Mouse (Mus musculus) CH12.LX (cell line): Measurements from ENCODE around the gene Arrdc3. TPM values are rescaled to one million over a fixed set of nuclear protein-coding genes. Genes with fewer than 3 reads are reported as not detected.

Experiments used
- DNase-seq: peaks from one replicate; pipeline ENCODE4 v3.0.0-alpha.2; 2013; ENCODE audit errors: extremely low read depth
- H3K27ac ChIP-seq: 2 replicates; pipeline ENCODE4 v1.5.1; 2012; ENCODE audit warnings: low read depth, mild to moderate bottlenecking, control low read depth, moderate library complexity; ENCODE audit not compliant: insufficient read depth
- H3K27me3 ChIP-seq: replicated peaks from 2 replicates; pipeline ENCODE3; 2012; ENCODE audit warnings: inconsistent platforms
- H3K36me3 ChIP-seq, 2 experiments: replicated peaks in 1 of 2; 2 replicates each; pipeline versions ENCODE3 to v1.6.1; 2012; ENCODE audit warnings: inconsistent platforms in 1 of 2, low read length in 1 of 2, mild to moderate bottlenecking in 1 of 2, mixed read lengths in 1 of 2, moderate library complexity in 1 of 2; ENCODE audit not compliant: control insufficient read depth in 1 of 2, insufficient read depth in 1 of 2
- H3K4me1 ChIP-seq, 2 experiments: 2 replicates each; pipeline ENCODE4 v1.6.1; 2012; ENCODE audit warnings: inconsistent platforms in 1 of 2, moderate library complexity in 1 of 2; ENCODE audit not compliant: insufficient read depth in 2 of 2, control insufficient read depth in 1 of 2
- H3K4me2 ChIP-seq: 2 replicates; pipeline ENCODE4 v1.6.1; 2012; ENCODE audit warnings: low read depth, mild to moderate bottlenecking, control low read depth; ENCODE audit not compliant: poor library complexity, insufficient read depth, severe bottlenecking
- H3K4me3 ChIP-seq, 3 experiments: fragments of 150-350 bp in 1 of 3; sonication (generic) in 1 of 3; replicated peaks in 1 of 3; 2 replicates each; pipeline versions ENCODE3 to v1.5.1; 2011 to 2012; ENCODE audit warnings: low read depth in 2 of 3, low read length in 2 of 3, mild to moderate bottlenecking in 2 of 3, moderate library complexity in 2 of 3, control low read depth in 1 of 3, improper control_type of control experiment in 1 of 3, inconsistent platforms in 1 of 3, mixed read lengths in 1 of 3; ENCODE audit not compliant: poor library complexity in 1 of 3
- H3K79me2 ChIP-seq: replicated peaks from 2 replicates; pipeline ENCODE4 v1.6.1; 2012; ENCODE audit warnings: mild to moderate bottlenecking, moderate library complexity; ENCODE audit not compliant: control insufficient read depth, poor library complexity, insufficient read depth, severe bottlenecking; ENCODE audit errors: extremely low read depth
- H3K9ac ChIP-seq: 2 replicates; pipeline ENCODE4 v1.6.1; 2012; ENCODE audit warnings: low read depth, mild to moderate bottlenecking, control low read depth, moderate library complexity; ENCODE audit not compliant: insufficient read depth
- H3K9me3 ChIP-seq: replicated peaks from 2 replicates; pipeline ENCODE3; 2012; ENCODE audit warnings: low read length, inconsistent platforms, mixed read lengths
- BHLHE40 ChIP-seq: IDR thresholded peaks from 2 replicates; pipeline ENCODE4 v1.6.1; 2011; ENCODE audit warnings: mild to moderate bottlenecking, low read depth, low read length, improper control_type of control experiment
- CHD1 ChIP-seq: IDR thresholded peaks from 2 replicates; pipeline ENCODE4 v1.6.1; 2012; ENCODE audit warnings: low read depth, low read length, improper control_type of control experiment, inconsistent platforms
- CHD2 ChIP-seq: IDR thresholded peaks from 2 replicates; pipeline ENCODE4 v1.6.1; 2011; ENCODE audit warnings: low read length, improper control_type of control experiment
- CTCF ChIP-seq, 2 experiments: IDR thresholded peaks in 1 of 2; conservative IDR thresholded peaks in 1 of 2; 2 replicates each; pipeline ENCODE4 v1.5.1; 2011 to 2012; ENCODE audit warnings: low read depth in 2 of 2, low read length in 2 of 2, improper control_type of control experiment in 1 of 2, inconsistent platforms in 1 of 2, mild to moderate bottlenecking in 1 of 2, moderate library complexity in 1 of 2
- E2F4 ChIP-seq: IDR thresholded peaks from 2 replicates; pipeline ENCODE4 v1.6.1; 2011; ENCODE audit warnings: low read depth, low read length, improper control_type of control experiment; ENCODE audit not compliant: insufficient replicate concordance
- ETS1 ChIP-seq: conservative IDR thresholded peaks from 2 replicates; pipeline ENCODE4 v1.6.1; 2012; ENCODE audit warnings: low read depth, mild to moderate bottlenecking, inconsistent platforms, low read length, improper control_type of control experiment, moderate library complexity
- GABPA ChIP-seq: IDR thresholded peaks from 2 replicates; pipeline ENCODE4 v1.6.1; 2012; ENCODE audit warnings: low read depth, low read length, improper control_type of control experiment, inconsistent platforms; ENCODE audit not compliant: insufficient replicate concordance
- KAT2A ChIP-seq: IDR thresholded peaks from 2 replicates; pipeline ENCODE4 v1.6.1; 2012; ENCODE audit warnings: low read length, improper control_type of control experiment, inconsistent platforms; ENCODE audit not compliant: insufficient replicate concordance
- MAFK ChIP-seq: IDR thresholded peaks from 2 replicates; pipeline ENCODE4 v1.6.1; 2011; ENCODE audit warnings: low read length, improper control_type of control experiment; ENCODE audit not compliant: insufficient replicate concordance
- MAX ChIP-seq: IDR thresholded peaks from 2 replicates; pipeline ENCODE4 v1.6.1; 2011; ENCODE audit warnings: low read length, improper control_type of control experiment
- MAZ ChIP-seq: IDR thresholded peaks from 2 replicates; pipeline ENCODE4 v1.6.1; 2012; ENCODE audit warnings: low read depth, mild to moderate bottlenecking, inconsistent platforms, low read length, improper control_type of control experiment, moderate library complexity
- MYC ChIP-seq: IDR thresholded peaks from 2 replicates; pipeline ENCODE4 v1.6.1; 2011; ENCODE audit warnings: low read depth, mild to moderate bottlenecking, improper control_type of control experiment, low read length
- NELFE ChIP-seq: IDR thresholded peaks from 2 replicates; pipeline ENCODE4 v1.6.1; 2011; ENCODE audit warnings: low read depth, low read length, improper control_type of control experiment
- POLR2AphosphoS2 ChIP-seq: IDR thresholded peaks from 2 replicates; pipeline ENCODE4 v1.6.1; 2011; ENCODE audit warnings: low read depth, low read length, improper control_type of control experiment
- RAD21 ChIP-seq: IDR thresholded peaks from 2 replicates; pipeline ENCODE4 v1.6.1; 2011; ENCODE audit warnings: low read depth, mild to moderate bottlenecking, low read length, improper control_type of control experiment, moderate library complexity
- RCOR1 ChIP-seq: conservative IDR thresholded peaks from 2 replicates; pipeline ENCODE4 v1.6.1; 2012; ENCODE audit warnings: low read depth, mild to moderate bottlenecking, inconsistent platforms, low read length, improper control_type of control experiment
- SIN3A ChIP-seq: IDR thresholded peaks from 2 replicates; pipeline ENCODE4 v1.6.1; 2012; ENCODE audit warnings: low read length, improper control_type of control experiment, inconsistent platforms
- SMC3 ChIP-seq: IDR thresholded peaks from 2 replicates; pipeline ENCODE4 v1.6.1; 2011; ENCODE audit warnings: low read depth, low read length, improper control_type of control experiment
- TBP ChIP-seq: conservative IDR thresholded peaks from 2 replicates; pipeline ENCODE4 v1.6.1; 2011; ENCODE audit warnings: low read depth, low read length, improper control_type of control experiment
- TCF12 ChIP-seq: IDR thresholded peaks from 2 replicates; pipeline ENCODE4 v1.6.1; 2014; ENCODE audit warnings: low read depth, mild to moderate bottlenecking, inconsistent platforms, low read length, improper control_type of control experiment
- USF1 ChIP-seq: IDR thresholded peaks from 2 replicates; pipeline ENCODE4 v1.6.1; 2014; ENCODE audit warnings: low read depth, mild to moderate bottlenecking, inconsistent platforms, low read length, improper control_type of control experiment
- ZC3H11A ChIP-seq: IDR thresholded peaks from 2 replicates; pipeline ENCODE4 v1.6.1; 2012; ENCODE audit warnings: low read depth, mild to moderate bottlenecking, inconsistent platforms, low read length, improper control_type of control experiment
- ZKSCAN1 ChIP-seq: IDR thresholded peaks from 2 replicates; pipeline ENCODE4 v1.6.1; 2012; ENCODE audit warnings: low read depth, inconsistent platforms, low read length, improper control_type of control experiment, borderline replicate concordance
- ZMIZ1 ChIP-seq: IDR thresholded peaks from 2 replicates; pipeline ENCODE4 v1.6.1; 2012; ENCODE audit warnings: low read depth, mild to moderate bottlenecking, inconsistent platforms, low read length, improper control_type of control experiment
- ZNF384 ChIP-seq: IDR thresholded peaks from 2 replicates; pipeline ENCODE4 v1.6.1; 2012; ENCODE audit warnings: low read depth, low read length, improper control_type of control experiment, inconsistent platforms
- dilution Hi-C: fragments of 300-500 bp; cut with MboI; formaldehyde crosslinking; loops from 2 replicates; pipeline ENCODE4 v1.14.3; 2020; ENCODE audit warnings: low sequenced_read_pairs; ENCODE audit not compliant: extremely low pct_unique_long_range_greater_than_20kb, extremely low pct_ligation_motif_present
- in situ Hi-C: fragments of 300-500 bp; cut with MboI; formaldehyde crosslinking; loops from 3 replicates; pipeline ENCODE4 v1.14.3; 2019; ENCODE audit warnings: low sequenced_read_pairs, low pct_ligation_motif_present, low pct_unique_long_range_greater_than_20kb, mixed read lengths
- polyA plus RNA-seq: library from polyadenylated mRNA; unstranded; fragments of >175 nt; gene quantifications from 2 replicates; pipeline ENCODE4 v1.2.1, GENCODE M21; 2012; ENCODE audit warnings: low read depth; ENCODE audit not compliant: insufficient read length
- total RNA-seq, 2 experiments: library from RNA; depleted of rRNA; stranded (reverse); fragments of 300-350 nt in 1 of 2; fragments of >200 nt in 1 of 2; gene quantifications; 2 replicates each; pipeline ENCODE4 v1.2.3; 2012 to 2014

The Arrdc3 gene
- total and polyA plus RNA-seq, 3 experiments: 3.8 to 11.7 (median 5.6) TPM

- TF ChIP-seq USF1: no peak
- no peak for TF ChIP-seq POLR2AphosphoS2
- no peak for TF ChIP-seq BHLHE40
- no peak for TF ChIP-seq ZNF384
- TF ChIP-seq ZC3H11A: no peak
- no peak for TF ChIP-seq CTCF (conservative IDR thresholded peaks at IDR 0.05 in 1 of 2, IDR thresholded peaks at IDR 0.05 in 1 of 2; ENCODE audit: low read depth in 2 of 2, low read length in 2 of 2)
- no peak for TF ChIP-seq ETS1
- no peak for TF ChIP-seq E2F4
- no peak for TF ChIP-seq NELFE
- no peak for TF ChIP-seq RCOR1
- TF ChIP-seq SIN3A: no peak
- TF ChIP-seq SMC3: no peak
- no peak for TF ChIP-seq MYC
- no peak for TF ChIP-seq GABPA
- TF ChIP-seq ZKSCAN1: no peak
- dilution Hi-C loops: no loop called here
- Histone ChIP-seq H3K4me2 (no peak overlapping the region), H3K36me3 (peaks cover 0 to 2% of the 10 kb centered on the region in 2 experiments), H3K9ac (no peak overlapping the region), H3K27ac (no peak overlapping the region), H3K4me1 (no peaks in the 10 kb centered on the region), H3K79me2 (no peaks in the 10 kb centered on the region), H3K4me3 (no peak overlapping the region), H3K27me3 (no peaks in the 10 kb centered on the region), H3K9me3 (no peaks in the 10 kb centered on the region)
- DNase-seq: no peak
- in situ Hi-C loops: loop anchor here (25.0 kb wide), 1 partner anchor 263 kb away; no protein-coding TSS in a partner anchor
Measured at GRCm38 (mm10) chr13:80899435-80900029, 16.3 kb downstream of the Arrdc3 start.

GRCm38 (mm10) chr13:80901432-80901831 lies 18.2 kb downstream of the Arrdc3 start:
- no peak for DNase-seq
- H3K4me3 ChIP-seq: no peak overlapping the region
- no peaks in the 10 kb centered on the region for H3K27me3 ChIP-seq
- dilution Hi-C loops: no loop called here
- H3K27ac ChIP-seq: no peak overlapping the region
- no peaks in the 10 kb centered on the region for H3K36me3 ChIP-seq
- H3K4me2 ChIP-seq: no peak overlapping the region
- H3K9ac ChIP-seq: no peak overlapping the region
- no peaks in the 10 kb centered on the region for H3K4me1 ChIP-seq
- TF ChIP-seq CHD1 (no peak), RAD21 (no peak), MAFK (no peak), KAT2A (no peak), ZC3H11A (no peak), MAX (no peak), CHD2 (no peak), ZMIZ1 (no peak), CTCF (conservative IDR thresholded peaks at IDR 0.05 in 1 of 2, IDR thresholded peaks at IDR 0.05 in 1 of 2; ENCODE audit: low read depth in 2 of 2, low read length in 2 of 2) (no peak), TBP (no peak), TCF12 (no peak), MAZ (no peak)
- H3K9me3 ChIP-seq: no peaks in the 10 kb centered on the region
- no peaks in the 10 kb centered on the region for H3K79me2 ChIP-seq
- in situ Hi-C loops: no loop called here
